Mouse (Mus musculus): ENCODE results near the gene Nedd9. TPM values are rescaled to one million over a fixed set of nuclear protein-coding genes. Genes with fewer than 3 reads are reported as not detected.

Gene Nedd9
- polyA plus RNA-seq, 1 experiment from 2014 or later = 65.3 TPM

Other genes starting within 250 kb of the Nedd9 start
- 17.8 and 19.4 TPM in 2 replicates for gene Smim13, start 237.5 kb downstream of the Nedd9 start, polyA plus RNA-seq (2014; fragmentation: Nextera tagmentation; extraction: Ambion mirVana)
- gene Gm17364, start 213.4 kb downstream of the Nedd9 start, polyA plus RNA-seq (2014; fragmentation: Nextera tagmentation; extraction: Ambion mirVana) = not detected in 2 replicates
- 24.5 and 25.9 TPM in 2 replicates for gene Tmem170b, start 118.5 kb upstream of the Nedd9 start, polyA plus RNA-seq (2014; fragmentation: Nextera tagmentation; extraction: Ambion mirVana)